Mouse (Mus musculus): ENCODE results near the gene Kcng1. TPM values are rescaled to one million over a fixed set of nuclear protein-coding genes. Genes with fewer than 3 reads are reported as not detected.

The Kcng1 gene
- polyA plus RNA-seq, 1 experiment from 2014 or later = 0.65 TPM

- no peaks in the 10 kb centered on the region for H3K4me1 ChIP-seq (replicated peaks; ENCODE audit: control insufficient read depth, insufficient read depth)
- no peaks in the 10 kb centered on the region for H3K27me3 ChIP-seq (ENCODE audit: control insufficient read depth, insufficient read depth, low read length)
- no peak overlapping the region for H3K4me2 ChIP-seq (replicated peaks; ENCODE audit: low read depth)
- WGBS = 35% methylated on average over 4 of the region's 4 CpGs
- TF ChIP-seq EP300 (optimal IDR thresholded peaks at IDR 0.05) (no peak), CTCF (IDR thresholded peaks at IDR 0.05; ENCODE audit: low read depth) (no peak)
- no peaks in the 10 kb centered on the region for H3K9me3 ChIP-seq (ENCODE audit: control insufficient read depth, low read length)
- H3K27ac ChIP-seq (replicated peaks) = no peak overlapping the region
- ATAC-seq (ENCODE audit: low FRiP score, low TSS enrichment) = no peak
- DNase-seq (ENCODE audit: low spot score) = no peak
- H3K36me3 ChIP-seq (ENCODE audit: control insufficient read depth, insufficient read depth, low read length) = no peaks in the 10 kb centered on the region
- no peak overlapping the region for H3K4me3 ChIP-seq (ENCODE audit: low read depth, low read length)
- no peak overlapping the region for H3K9ac ChIP-seq (ENCODE audit: low read length)
Measured at GRCm38 (mm10) chr2:168312504-168312903, 31.0 kb upstream of the Kcng1 start.

GRCm38 (mm10) chr2:168311006-168311405, 29.5 kb upstream of the Kcng1 start:
- ATAC-seq (ENCODE audit: low FRiP score, low TSS enrichment) (no peak), DNase-seq (ENCODE audit: low spot score) (no peak)
- H3K4me2 ChIP-seq (replicated peaks; ENCODE audit: low read depth) = no peak overlapping the region
- no peaks in the 10 kb centered on the region for H3K36me3 ChIP-seq (ENCODE audit: control insufficient read depth, insufficient read depth, low read length)
- H3K9me3 ChIP-seq (ENCODE audit: control insufficient read depth, low read length) = no peaks in the 10 kb centered on the region
- H3K4me1 ChIP-seq (replicated peaks; ENCODE audit: control insufficient read depth, insufficient read depth) = no peaks in the 10 kb centered on the region
- no peak overlapping the region for H3K9ac ChIP-seq (ENCODE audit: low read length)
- 90% methylated on average over 16 of the region's 16 CpGs for WGBS
- TF ChIP-seq EP300 (optimal IDR thresholded peaks at IDR 0.05) = no peak
- TF ChIP-seq CTCF (IDR thresholded peaks at IDR 0.05; ENCODE audit: low read depth) = no peak
- H3K27ac ChIP-seq (replicated peaks) = no peak overlapping the region
- H3K27me3 ChIP-seq (ENCODE audit: control insufficient read depth, insufficient read depth, low read length) = no peaks in the 10 kb centered on the region
- H3K4me3 ChIP-seq (ENCODE audit: low read depth, low read length) = no peak overlapping the region

GRCm38 (mm10) chr2:168308916-168309315, 27.4 kb upstream of the Kcng1 start:
- 47% methylated on average over 7 of the region's 7 CpGs for WGBS
- no peak for TF ChIP-seq EP300 (optimal IDR thresholded peaks at IDR 0.05)
- no peak for TF ChIP-seq CTCF (IDR thresholded peaks at IDR 0.05; ENCODE audit: low read depth)
- no peak overlapping the region for H3K27ac ChIP-seq (replicated peaks)
- no peak overlapping the region for H3K4me3 ChIP-seq (ENCODE audit: low read depth, low read length)
- no peak overlapping the region for H3K4me2 ChIP-seq (replicated peaks; ENCODE audit: low read depth)
- no peaks in the 10 kb centered on the region for H3K36me3 ChIP-seq (ENCODE audit: control insufficient read depth, insufficient read depth, low read length)
- DNase-seq (ENCODE audit: low spot score) (no peak), ATAC-seq (ENCODE audit: low FRiP score, low TSS enrichment) (no peak)
- no peak overlapping the region for H3K9ac ChIP-seq (ENCODE audit: low read length)
- no peaks in the 10 kb centered on the region for H3K27me3 ChIP-seq (ENCODE audit: control insufficient read depth, insufficient read depth, low read length)
- no peaks in the 10 kb centered on the region for H3K9me3 ChIP-seq (ENCODE audit: control insufficient read depth, low read length)
- H3K4me1 ChIP-seq (replicated peaks; ENCODE audit: control insufficient read depth, insufficient read depth) = no peaks in the 10 kb centered on the region

- Histone ChIP-seq H3K9me3 (ENCODE audit: control insufficient read depth, low read length) (no peaks in the 10 kb centered on the region), H3K4me3 (ENCODE audit: low read depth, low read length) (no peak overlapping the region), H3K36me3 (ENCODE audit: control insufficient read depth, insufficient read depth, low read length) (no peaks in the 10 kb centered on the region), H3K27me3 (ENCODE audit: control insufficient read depth, insufficient read depth, low read length) (no peaks in the 10 kb centered on the region), H3K4me2 (replicated peaks; ENCODE audit: low read depth) (no peak overlapping the region), H3K9ac (ENCODE audit: low read length) (no peak overlapping the region), H3K4me1 (replicated peaks; ENCODE audit: control insufficient read depth, insufficient read depth) (no peaks in the 10 kb centered on the region), H3K27ac (replicated peaks) (no peak overlapping the region)
- TF ChIP-seq CTCF (IDR thresholded peaks at IDR 0.05; ENCODE audit: low read depth) (no peak), EP300 (optimal IDR thresholded peaks at IDR 0.05) (no peak)
- ATAC-seq (ENCODE audit: low FRiP score, low TSS enrichment) = no peak
- no peak for DNase-seq (ENCODE audit: low spot score)
- 84% methylated on average over 8 of the region's 8 CpGs for WGBS
Measured at GRCm38 (mm10) chr2:168299650-168300049, 18.1 kb upstream of the Kcng1 start.

- H3K4me1 ChIP-seq (replicated peaks; ENCODE audit: control insufficient read depth, insufficient read depth) = no peaks in the 10 kb centered on the region
- no peak overlapping the region for H3K4me3 ChIP-seq (ENCODE audit: low read depth, low read length)
- H3K9ac ChIP-seq (ENCODE audit: low read length) = no peak overlapping the region
- TF ChIP-seq EP300 (optimal IDR thresholded peaks at IDR 0.05) = no peak
- peak; percentile 31; the same call in 1 of the 2 replicates for TF ChIP-seq CTCF (IDR thresholded peaks at IDR 0.05; ENCODE audit: low read depth)
- H3K36me3 ChIP-seq (ENCODE audit: control insufficient read depth, insufficient read depth, low read length) = no peaks in the 10 kb centered on the region
- no peak for DNase-seq (ENCODE audit: low spot score)
- ATAC-seq (ENCODE audit: low FRiP score, low TSS enrichment) = no peak
- H3K4me2 ChIP-seq (replicated peaks; ENCODE audit: low read depth) = no peak overlapping the region
- WGBS = 91% methylated on average over 10 of the region's 10 CpGs
- no peak overlapping the region for H3K27ac ChIP-seq (replicated peaks)
- H3K9me3 ChIP-seq (ENCODE audit: control insufficient read depth, low read length) = no peaks in the 10 kb centered on the region
- no peaks in the 10 kb centered on the region for H3K27me3 ChIP-seq (ENCODE audit: control insufficient read depth, insufficient read depth, low read length)
Measured at GRCm38 (mm10) chr2:168296530-168296929, 15.0 kb upstream of the Kcng1 start.

- Histone ChIP-seq H3K4me1 (replicated peaks; ENCODE audit: control insufficient read depth, insufficient read depth) (no peaks in the 10 kb centered on the region), H3K36me3 (ENCODE audit: control insufficient read depth, insufficient read depth, low read length) (no peaks in the 10 kb centered on the region), H3K4me3 (ENCODE audit: low read depth, low read length) (no peak overlapping the region), H3K4me2 (replicated peaks; ENCODE audit: low read depth) (no peak overlapping the region), H3K9me3 (ENCODE audit: control insufficient read depth, low read length) (no peaks in the 10 kb centered on the region), H3K27ac (replicated peaks) (no peak overlapping the region), H3K9ac (ENCODE audit: low read length) (no peak overlapping the region), H3K27me3 (ENCODE audit: control insufficient read depth, insufficient read depth, low read length) (no peaks in the 10 kb centered on the region)
- DNase-seq (ENCODE audit: low spot score) (no peak), ATAC-seq (ENCODE audit: low FRiP score, low TSS enrichment) (no peak)
- WGBS = 38% methylated on average over 6 of the region's 6 CpGs
- TF ChIP-seq CTCF (IDR thresholded peaks at IDR 0.05; ENCODE audit: low read depth) (no peak), EP300 (optimal IDR thresholded peaks at IDR 0.05) (no peak)
Measured at GRCm38 (mm10) chr2:168292521-168292920, 11.0 kb upstream of the Kcng1 start.

All from stomach, postnatal 0 days (tissue).